Mouse (Mus musculus) bone marrow macrophage, adult 2 months (primary cell): ENCODE measurements around the gene Ntrk3.

Experiments
- CTCF ChIP-seq: IDR thresholded peaks from 2 replicates; pipeline ENCODE4 v1.5.1; 2012; ENCODE audit warnings: low read depth, mild to moderate bottlenecking, low read length, moderate library complexity
- POLR2A ChIP-seq: IDR thresholded peaks from 2 replicates; pipeline ENCODE4 v1.6.1; 2012; ENCODE audit warnings: mild to moderate bottlenecking, low read depth, low read length, borderline replicate concordance

DNA sequence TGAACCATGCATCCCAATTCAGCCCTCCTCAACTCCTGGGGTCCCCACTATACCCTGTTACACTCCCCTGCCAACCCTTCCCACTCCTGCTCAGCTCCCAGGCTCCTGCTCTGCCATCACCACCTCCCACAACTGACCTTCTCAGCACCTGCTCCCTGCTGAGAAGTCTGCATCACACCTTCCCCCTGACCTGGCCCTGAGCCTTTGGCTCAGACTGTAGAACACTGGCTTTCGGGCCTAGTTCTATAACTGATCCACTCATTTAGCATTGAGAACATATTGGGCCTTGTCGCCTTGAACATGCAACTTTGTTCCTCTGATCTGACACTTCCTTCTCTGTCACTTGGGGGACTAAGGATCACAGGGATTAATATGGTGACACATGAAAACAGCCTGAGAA lies 152.9 kb downstream of the Ntrk3 start:
- no peak for TF ChIP-seq CTCF
- no peak for TF ChIP-seq POLR2A
